Mouse (Mus musculus) liver, adult (tissue): ENCODE results near the gene Rbfox1.

ENCODE experiments used
- GATA4 ChIP-seq: IDR thresholded peaks from 2 replicates; pipeline ENCODE4 v1.6.1; 2014; ENCODE audit warnings: mild to moderate bottlenecking, low read length; ENCODE audit not compliant: insufficient replicate concordance

Gene Rbfox1

GRCm38 (mm10) chr16:5940016-5940415 lies 54.9 kb downstream of the Rbfox1 start:
- TF ChIP-seq GATA4, result no peak

DNA sequence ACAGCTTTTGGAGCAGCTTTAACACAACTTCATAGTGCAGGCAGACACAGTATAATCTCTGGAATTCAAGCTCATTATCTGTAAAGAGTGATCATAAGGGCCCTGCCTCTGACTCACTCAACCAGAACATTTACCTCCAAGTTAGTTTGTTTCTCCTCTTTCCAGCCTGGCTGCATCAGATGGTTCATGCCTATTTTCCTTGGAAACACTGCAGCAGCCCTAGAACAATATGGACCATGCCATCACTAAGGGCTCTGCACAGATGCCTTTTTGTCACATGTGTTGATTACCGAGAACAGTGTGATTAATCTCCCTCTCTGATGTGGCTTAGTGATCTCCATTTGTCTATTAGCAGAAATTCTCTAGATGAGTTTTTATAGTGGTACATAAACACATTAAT lies 60.5 kb downstream of the Rbfox1 start:
- no peak for TF ChIP-seq GATA4

- no peak for TF ChIP-seq GATA4
Observed at GRCm38 (mm10) chr16:5953106-5953505, 68.0 kb downstream of the Rbfox1 start.

GRCm38 (mm10) chr16:5957418-5957817 lies 72.3 kb downstream of the Rbfox1 start:
- no peak for TF ChIP-seq GATA4

GRCm38 (mm10) chr16:5961786-5962185 lies 76.6 kb downstream of the Rbfox1 start:
- no peak for TF ChIP-seq GATA4

DNA sequence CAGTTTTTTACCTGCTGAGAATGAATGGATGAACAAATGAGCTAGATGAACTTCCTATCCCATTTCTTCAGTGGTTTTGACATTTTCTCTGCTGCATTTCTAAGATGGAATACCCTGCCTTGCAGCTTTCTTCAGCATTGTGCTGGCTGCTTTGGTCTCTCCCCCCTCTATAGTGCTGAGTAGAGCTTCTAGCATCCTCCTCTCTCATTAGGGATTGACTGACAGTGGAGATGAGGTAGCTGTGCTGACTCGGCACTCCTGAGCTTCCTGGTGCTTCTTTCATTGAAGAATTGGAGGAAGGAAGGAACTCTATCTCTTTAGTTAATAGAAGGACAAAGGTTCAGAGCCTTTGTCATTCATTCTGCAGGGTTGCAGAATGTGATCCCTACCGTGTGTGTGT lies 89.0 kb downstream of the Rbfox1 start:
- TF ChIP-seq GATA4, result no peak

- no peak for TF ChIP-seq GATA4
Observed at GRCm38 (mm10) chr16:5992045-5993011, 107.2 kb downstream of the Rbfox1 start.

- no peak for TF ChIP-seq GATA4
Observed at GRCm38 (mm10) chr16:5997136-5997535, 112.0 kb downstream of the Rbfox1 start.

- no peak for TF ChIP-seq GATA4
Observed at GRCm38 (mm10) chr16:5997651-5998050, 112.5 kb downstream of the Rbfox1 start.

GRCm38 (mm10) chr16:6000016-6000415 lies 114.9 kb downstream of the Rbfox1 start:
- no peak for TF ChIP-seq GATA4

- TF ChIP-seq GATA4, result no peak
Observed at GRCm38 (mm10) chr16:6006996-6007395, 121.8 kb downstream of the Rbfox1 start.

- TF ChIP-seq GATA4, result no peak
Observed at GRCm38 (mm10) chr16:6012853-6013252, 127.7 kb downstream of the Rbfox1 start.

GRCm38 (mm10) chr16:6018639-6019038 lies 133.5 kb downstream of the Rbfox1 start:
- no peak for TF ChIP-seq GATA4

- no peak for TF ChIP-seq GATA4
Observed at GRCm38 (mm10) chr16:6019361-6019760, 134.2 kb downstream of the Rbfox1 start.

DNA sequence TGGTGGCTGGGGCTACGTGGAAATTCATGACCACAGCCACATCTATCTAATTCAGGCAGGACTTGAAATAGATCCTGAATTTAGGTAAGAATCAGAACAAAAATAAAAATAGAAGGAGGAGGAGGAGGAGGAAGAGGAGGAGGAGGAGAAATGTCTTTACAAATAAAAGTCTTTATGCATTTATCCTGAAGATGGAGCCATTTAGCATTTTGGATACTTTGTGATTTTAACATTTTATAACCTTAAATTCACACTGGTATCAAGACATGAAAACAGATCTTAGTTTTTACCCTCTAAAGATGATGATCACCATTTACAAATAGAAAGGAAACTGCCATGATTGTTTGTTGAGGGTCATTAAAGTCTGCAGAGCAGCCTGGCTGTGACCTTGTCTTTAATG lies 146.1 kb downstream of the Rbfox1 start:
- no peak for TF ChIP-seq GATA4

DNA sequence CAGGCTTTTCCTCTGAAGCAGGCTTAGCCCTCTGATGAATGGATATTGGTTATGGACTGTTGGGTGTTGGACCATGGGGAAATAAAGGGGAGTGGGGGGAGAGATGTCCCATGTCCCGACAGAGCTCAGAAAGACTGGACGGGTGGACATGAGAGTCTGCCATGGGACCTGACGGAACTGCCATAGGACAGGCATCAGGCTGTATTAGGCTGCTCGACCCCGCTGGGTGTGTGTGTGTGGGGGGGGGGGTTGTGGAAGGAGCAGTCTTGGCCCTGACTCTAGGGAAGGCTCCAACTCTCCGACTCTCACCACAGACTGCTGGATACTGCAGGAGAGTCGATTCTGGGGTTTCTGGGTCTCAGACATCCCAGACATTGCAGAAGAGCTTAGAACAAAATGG lies 147.4 kb downstream of the Rbfox1 start:
- no peak for TF ChIP-seq GATA4

- TF ChIP-seq GATA4, result no peak
Observed at GRCm38 (mm10) chr16:6034876-6035275, 149.7 kb downstream of the Rbfox1 start.
